Mouse (Mus musculus): Measurements from ENCODE around the gene Trmt2b.
"Not testable (repeated sequence)": the region's sequence is repeated elsewhere in the genome, so short reads cannot be mapped to it uniquely, and the experiment has no call there.

The Trmt2b gene

DNA sequence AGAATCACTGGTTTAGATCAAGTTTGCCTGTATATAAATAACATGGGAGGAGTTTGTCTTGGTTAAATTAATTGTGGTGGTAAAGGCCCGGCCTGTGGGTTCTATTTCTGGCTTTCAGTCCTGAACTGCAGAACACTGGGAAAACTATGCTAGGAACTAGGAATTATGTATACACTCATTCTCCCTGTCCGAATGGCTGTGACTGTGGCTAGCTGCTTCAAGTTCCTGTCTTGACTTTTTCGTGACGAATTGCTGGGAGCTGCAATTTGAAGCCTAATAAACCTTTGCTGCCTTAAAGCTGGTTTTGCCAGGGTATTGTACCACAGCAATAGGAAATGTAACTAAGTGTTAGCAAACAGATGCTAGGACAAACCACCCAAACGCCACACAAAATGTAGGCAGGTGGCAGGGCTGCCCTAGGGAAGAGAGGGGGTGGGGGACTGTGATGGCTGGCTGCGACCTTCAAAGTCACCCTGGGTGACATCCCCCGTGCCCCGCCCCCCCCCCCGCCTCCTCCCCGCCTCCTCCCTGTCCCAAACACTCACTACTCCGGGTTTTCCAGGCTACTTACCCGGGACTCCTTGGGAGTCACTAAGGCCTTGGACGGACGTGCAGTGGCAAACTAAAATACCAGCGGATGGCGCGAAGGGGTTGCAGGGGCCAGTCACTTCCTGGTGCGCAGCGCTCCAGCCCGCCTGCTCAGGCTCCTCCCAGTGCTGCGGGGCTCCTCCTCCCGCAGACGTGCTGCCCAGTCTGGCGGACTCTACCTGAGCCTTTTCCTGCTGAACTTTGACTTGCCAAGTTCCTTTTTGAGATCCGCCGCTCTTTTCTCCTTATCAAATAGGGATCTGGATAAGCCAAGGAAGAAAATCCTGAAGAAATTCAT lies at the start of gene Trmt2b:
Gene Trmt2b (minus strand): TSS at position 710 of the 886 bp plus-strand sequence.
- peak; percentile 64 to 74 for DNase-seq (ENCODE audit: low spot score in 2 of 2)

DNA sequence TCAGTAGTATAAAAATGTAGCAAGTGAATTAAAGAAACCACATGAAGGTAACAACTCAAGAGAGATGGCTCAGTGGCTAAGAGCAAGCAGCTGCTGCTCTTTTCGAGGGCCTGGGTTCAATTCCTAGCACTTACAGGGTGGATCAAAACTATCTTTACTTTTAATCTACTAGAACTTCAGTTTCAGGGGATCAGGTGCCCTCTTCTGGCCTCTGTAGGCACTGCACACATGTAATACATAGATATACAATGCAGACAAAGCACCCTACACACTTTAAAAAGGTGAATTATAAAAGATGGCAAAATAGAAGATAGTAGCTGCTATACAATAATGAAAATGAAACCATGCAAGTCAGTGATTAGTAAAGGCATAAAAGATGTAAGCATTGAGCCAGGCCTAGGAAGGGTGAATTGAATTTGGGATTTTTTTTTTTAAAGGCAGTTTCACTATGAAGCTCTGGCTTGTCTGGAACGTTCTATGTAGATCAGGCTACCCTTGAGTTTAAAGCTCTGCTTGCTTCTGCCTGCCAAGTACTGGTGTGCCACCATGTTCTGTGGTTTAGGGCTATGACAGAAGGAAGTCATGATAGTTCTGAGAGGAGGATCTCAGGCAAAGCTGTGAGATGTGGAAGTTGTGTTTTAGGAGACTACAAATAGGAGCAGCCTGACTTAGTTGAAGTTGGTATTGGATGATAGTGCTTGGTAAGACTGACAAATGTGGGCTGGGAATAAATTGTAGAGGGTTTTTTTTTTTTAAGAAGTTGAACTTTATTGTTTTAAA lies 42.6 kb upstream of the Trmt2b start:
- DNase-seq (ENCODE audit: low spot score in 2 of 2): peak; percentile 9 to 12

DNA sequence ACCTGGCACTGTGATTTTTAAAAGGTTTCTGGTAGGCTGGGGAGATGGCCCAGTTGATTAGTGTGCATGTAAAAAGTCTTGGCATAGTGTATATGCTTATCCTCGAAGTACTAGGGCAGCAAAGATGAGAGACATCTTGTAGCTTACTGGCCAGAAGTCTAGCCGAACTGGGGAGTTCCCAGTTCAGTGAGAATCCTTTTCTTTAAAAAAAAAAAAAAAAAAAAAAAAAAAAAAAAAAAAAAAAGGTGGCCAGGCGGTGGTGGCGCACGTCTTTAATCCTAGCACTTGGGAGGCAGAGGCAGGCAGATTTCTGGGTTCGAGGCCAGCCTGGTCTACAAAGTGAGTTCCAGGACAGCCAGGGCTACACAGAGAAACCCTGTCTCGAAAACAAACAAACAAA lies 34.4 kb upstream of the Trmt2b start:
- not testable (repeated sequence) for DNase-seq (ENCODE audit: low spot score in 2 of 2)

DNA sequence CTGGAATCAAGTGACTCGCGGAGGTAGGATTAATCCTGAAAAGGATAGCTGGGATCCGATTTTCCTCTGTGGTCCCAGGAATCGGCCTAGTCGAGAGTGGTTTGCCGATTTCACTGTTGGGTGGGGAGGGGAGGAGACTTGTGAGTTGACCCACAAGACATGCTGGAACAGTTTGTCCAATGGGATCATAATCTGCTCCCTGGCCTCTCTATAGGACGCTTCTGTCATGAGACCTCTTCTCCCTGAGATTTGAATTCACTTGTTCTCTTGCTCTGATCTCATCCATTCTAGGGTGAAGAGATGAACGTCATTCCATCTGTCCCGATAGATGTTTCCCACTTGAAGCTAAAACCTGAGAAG lies 31.5 kb upstream of the Trmt2b start:
- no peak for DNase-seq (ENCODE audit: low spot score in 2 of 2)

DNA sequence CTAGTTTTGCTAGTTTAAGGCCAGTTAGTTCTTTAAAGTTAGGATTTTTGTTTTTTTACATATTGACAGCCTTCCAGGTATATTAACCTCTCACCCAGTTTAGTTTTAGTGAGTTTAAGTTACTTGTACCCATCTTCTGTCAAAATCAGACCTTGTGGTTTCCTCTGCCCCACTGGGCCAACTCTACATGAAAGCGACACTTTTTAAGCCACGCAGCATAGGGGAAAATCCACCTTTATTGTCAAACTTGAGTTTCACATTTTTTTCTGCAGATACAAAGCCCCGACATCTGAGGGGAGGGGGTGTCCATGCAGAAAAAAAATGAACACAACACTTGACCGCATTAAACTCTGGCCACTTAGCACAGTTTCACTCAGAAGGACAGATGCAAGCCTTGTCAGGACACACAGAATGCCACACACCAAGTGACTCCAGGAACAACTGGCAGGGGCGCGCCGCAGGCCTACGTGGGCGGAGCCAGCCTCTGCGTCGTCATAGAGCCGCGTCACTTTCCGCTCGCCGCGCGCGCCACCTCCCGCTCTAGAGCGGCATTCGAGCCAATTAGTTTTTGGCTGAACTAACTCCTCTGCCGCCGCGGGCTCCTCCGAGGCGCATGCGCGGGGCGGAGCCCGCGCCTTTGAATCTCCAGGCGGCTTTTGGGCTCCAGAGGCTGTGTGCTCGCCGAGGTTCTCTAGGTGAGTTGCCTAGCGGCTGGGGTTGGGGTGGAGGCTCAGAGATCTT lies 30.9 kb upstream of the Trmt2b start, which contains the start of gene Cenpi:
Gene Cenpi (plus strand): TSS at position 551 of the 741 bp plus-strand sequence.
- peak; percentile 87 to 89 for DNase-seq (ENCODE audit: low spot score in 2 of 2)

DNA sequence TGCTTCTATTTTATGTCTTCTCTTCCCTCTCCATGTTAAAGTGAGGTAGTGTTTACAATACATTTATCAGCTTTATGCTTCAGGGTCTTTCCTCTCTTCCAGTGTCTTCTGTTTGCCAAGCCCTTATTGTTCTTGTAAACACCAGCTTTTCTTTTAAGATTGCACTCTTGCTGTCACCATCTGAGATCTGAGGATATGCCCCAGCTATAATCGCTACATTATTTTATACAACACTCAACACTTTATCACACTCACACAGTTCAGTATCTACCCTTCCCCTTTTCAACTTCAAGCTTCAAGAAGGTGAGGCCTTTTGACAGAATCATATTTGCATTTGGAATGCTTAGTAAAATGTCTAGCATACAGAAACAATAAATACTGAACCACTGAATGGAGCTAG lies 26.5 kb upstream of the Trmt2b start:
- no peak for DNase-seq (ENCODE audit: low spot score in 2 of 2)

DNA sequence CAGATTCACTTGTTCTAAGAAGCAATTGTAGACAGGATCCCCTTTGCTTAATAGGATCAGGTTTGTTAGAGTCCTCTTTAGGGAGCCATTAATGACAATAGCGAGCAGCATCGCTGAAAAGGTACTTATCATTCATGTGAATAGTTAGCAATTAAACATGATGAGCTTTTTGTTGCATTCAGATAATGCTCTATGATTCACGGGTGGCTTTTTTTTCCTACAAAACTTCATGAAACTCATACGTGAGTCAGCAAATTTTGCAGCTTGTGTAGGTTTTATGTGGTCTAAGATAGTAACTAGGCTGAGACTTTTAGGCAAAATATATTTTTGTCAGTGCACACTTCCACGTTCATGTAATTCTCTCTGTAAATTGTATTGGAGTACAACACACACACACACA lies 23.4 kb upstream of the Trmt2b start:
- DNase-seq (ENCODE audit: low spot score in 2 of 2): no peak

DNA sequence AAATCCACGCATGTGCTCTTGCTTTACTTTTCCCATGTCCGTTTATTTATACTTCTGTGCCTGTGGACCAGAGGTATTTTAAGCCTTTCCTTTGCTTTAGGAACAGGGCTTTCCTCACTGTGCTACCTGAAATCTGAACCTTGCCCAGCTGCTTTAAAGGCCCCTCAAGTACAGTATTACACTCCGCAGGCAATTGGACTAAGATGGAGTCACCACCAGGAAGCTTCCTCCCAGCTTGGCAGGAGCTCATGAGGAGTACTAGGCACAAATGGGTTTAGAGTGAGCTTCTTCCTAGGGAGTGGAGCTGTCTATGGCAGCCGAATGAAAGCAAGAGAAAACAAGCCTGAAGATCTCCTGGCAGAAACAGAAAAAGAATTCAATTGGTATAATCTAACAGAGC lies 20.4 kb upstream of the Trmt2b start:
- DNase-seq (ENCODE audit: low spot score in 2 of 2): no peak

DNA sequence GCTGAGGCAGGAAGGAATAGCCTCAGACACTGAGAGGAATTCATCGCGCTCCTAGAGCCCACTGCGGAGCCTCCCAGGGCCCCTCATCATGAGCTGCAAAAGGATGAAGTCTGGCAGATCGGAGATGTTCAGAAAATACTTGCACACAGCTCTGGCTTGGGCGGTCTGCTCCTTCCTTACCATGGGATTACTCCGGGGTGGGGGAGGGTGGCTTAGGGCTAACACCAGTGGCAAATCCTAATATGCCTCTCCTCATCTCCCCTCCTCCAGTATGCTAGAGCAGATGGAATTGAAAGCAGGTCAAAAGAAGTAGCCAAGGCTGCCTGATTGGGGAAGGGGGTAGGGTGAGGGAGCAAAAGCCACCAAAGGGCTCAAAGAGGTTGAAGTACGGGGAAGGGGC lies 20.0 kb upstream of the Trmt2b start:
- no peak for DNase-seq (ENCODE audit: low spot score in 2 of 2)

DNA sequence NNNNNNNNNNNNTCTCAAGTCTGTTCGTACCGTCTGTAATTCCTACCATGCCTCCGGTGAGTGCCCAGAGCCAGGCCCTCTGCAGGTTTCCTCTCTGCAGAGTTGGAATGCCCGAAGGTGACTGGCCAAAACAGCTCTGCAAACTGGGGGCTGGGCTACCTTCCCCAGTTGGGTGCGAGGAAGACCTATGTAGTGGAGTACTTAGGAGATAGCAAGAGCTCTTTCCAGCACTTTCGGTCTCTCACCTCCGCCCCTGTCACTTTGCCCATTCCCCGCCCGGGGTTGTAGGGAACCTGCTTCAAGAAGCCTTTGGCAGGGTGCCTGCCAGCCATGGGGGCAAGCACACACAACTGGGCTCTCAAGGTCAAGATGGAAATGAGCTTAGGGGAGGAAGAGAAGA lies 19.5 kb upstream of the Trmt2b start:
- no peak for DNase-seq (ENCODE audit: low spot score in 2 of 2)

DNA sequence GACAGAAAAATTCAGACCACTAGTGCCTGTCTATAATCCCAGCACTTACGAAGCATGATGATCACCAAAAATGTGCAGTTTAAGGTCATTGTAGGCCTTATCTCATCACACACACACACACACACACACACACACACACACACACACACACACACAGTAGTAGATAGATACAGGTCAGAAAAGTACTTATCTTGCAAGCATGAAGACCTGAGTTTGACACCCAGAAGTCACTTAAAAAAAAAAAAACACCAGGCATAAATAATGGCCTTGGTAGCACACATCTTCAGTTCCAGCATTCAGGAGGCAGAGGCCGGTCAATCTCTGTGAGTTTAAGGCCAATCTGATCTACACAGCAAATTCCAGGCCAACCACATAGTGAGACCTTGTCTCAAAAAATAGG lies 10.5 kb upstream of the Trmt2b start:
- no peak for DNase-seq (ENCODE audit: low spot score in 2 of 2)

DNA sequence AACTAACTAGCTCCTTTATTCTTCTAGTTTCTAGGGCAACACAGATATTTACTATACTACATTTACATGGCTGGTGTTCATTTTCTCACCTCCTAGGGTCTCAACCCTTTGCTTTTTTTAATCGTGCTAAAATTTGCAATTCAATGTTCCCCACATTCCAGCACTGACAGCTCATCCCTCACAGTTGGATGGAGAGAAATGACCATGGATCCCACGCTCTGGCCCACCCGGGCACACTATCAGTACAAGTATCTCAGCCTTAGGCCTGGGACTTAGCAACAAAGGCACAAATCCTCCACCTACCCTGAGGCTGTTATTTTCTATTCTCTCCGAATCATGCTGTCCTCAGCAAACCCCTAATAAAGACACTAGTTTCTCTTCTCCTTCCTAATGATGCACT lies 9.0 kb upstream of the Trmt2b start:
- no peak for DNase-seq (ENCODE audit: low spot score in 2 of 2)

DNA sequence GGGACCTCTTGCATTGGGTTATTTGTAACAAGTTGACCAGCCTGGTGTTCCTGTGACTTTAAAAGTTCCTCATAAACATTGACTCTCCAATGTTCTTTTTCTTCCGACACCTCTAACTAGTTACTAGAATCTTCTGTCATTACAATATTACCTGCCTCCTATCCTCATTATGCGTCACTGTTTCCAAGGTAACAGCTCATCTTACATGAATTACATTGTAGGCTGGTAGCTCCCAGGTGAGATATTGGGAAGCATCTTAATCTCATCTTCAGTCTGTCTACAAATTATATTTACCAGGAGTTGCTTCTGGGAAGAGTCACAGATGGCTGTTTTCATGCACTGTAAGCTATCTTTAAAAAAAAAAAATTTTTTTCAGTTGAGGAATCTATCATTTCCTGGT lies 8.3 kb upstream of the Trmt2b start:
- no peak for DNase-seq (ENCODE audit: low spot score in 2 of 2)

DNA sequence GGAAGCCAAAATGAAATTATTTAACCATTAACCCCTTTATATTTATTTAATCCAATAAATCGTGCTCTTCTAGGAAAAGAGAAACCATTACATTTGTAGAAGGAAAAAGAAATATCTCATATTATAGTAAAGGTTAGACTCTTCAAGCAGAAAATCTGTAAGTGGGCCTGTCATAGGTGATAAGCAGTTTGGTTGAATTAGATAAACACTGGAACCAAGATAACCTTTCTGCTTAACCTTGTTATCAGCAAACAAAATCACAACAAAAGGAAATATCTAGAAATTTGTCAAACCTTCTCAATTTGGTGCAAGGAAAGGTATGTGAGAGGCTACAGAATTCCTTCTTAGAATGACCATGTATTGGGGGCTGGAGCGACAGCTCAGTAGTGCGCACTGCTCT lies 3.7 kb upstream of the Trmt2b start:
- DNase-seq (ENCODE audit: low spot score in 2 of 2): no peak

DNA sequence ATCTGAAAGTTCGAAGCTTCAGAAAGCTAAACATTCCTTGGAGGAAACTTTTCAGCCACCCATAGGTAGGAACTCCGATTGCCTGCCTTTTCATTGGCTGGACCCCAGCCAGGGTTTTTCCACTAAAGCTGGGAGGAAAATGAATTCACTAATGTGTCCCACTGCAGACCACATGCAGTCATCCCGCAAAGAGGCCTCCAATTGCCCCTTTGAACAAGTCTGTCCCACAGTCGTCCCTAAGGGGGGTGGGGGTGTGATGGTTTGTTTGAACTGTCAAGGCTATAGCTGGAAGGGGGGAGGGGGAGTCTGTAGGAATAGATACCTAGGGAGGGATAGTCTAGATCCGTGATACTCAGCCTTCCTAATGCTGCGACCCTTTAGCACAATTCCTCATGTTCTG lies 1.1 kb downstream of the Trmt2b start:
- DNase-seq (ENCODE audit: low spot score in 2 of 2): peak in 1 of 2 experiments; percentile 2

DNA sequence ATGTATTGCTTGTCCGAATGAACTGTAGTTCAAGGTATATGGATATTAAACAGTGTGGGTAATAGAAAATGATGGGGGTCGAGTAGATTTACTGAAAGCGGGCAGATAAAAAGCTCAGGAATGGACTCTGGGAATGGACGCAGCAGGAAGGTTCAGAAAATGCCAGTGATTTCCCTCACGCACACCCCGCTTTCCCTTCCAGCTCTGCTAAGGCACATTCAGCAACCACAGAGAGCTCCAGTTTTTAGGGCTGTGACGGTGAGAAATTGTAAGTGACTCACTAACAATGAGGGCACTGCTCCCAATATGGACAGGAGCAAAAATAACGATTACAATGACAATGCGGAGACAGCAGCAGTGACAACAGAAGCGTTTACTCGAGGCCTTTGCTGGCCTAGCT lies 14.7 kb downstream of the Trmt2b start:
- no peak for DNase-seq (ENCODE audit: low spot score in 2 of 2)

DNA sequence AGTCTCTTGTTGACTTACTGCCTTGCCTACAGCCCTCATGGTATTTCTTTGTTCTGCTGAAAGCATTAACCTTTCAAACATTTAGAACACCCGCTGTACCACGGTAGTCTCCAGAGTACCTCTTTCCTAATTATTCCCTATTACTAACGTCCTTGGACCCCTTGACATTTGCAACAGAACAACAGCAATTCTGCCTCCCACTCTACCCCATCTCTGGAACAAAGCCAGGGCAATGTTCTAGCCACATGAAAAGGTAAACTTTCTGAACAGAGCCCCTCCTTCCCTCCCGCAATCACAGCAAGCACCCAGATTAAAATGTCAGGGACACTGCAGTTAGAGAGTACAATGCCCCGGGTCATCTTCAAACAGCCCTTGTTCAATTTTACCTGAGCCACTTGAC lies 15.6 kb downstream of the Trmt2b start:
- DNase-seq (ENCODE audit: low spot score in 2 of 2): no peak

DNA sequence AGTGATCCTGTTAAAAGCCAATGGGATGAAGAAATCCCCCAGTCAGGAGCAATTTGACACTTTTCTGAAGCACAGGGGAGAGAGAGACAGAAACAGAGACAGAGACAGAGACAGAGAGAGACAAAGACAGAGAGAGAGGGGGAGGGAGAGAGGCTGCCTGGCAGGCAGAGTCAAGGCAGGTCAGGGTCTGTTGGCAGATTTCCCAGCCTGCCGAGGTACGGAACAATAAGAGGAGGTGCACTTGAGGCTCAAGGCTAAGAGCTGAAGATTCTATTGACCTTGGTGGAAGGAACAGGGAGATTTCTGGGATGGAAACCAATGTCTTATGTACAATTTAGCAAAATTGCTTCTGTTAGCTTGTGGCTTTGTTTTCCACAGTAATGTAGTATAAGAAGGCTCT lies 28.6 kb downstream of the Trmt2b start:
- DNase-seq (ENCODE audit: low spot score in 2 of 2): no peak

DNA sequence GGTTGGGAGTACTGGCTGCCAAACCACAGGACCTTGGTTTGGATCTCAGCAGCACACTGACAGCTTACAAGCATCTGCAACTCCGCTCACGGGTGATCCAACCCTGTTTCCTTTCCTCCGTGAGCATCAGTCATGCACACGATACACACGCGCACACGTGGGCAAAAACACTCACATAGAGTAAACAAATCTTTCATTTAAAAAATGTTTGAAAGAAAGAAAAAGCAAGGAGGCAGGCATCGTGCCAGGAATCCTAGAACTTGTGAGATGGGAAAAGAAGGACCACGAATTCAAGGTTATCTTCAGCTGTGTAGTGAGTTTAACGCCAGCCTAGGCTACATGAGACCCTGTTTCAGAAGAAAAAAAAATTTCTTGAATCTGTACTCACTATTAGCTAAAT lies 30.8 kb downstream of the Trmt2b start:
- DNase-seq (ENCODE audit: low spot score in 2 of 2): no peak

DNA sequence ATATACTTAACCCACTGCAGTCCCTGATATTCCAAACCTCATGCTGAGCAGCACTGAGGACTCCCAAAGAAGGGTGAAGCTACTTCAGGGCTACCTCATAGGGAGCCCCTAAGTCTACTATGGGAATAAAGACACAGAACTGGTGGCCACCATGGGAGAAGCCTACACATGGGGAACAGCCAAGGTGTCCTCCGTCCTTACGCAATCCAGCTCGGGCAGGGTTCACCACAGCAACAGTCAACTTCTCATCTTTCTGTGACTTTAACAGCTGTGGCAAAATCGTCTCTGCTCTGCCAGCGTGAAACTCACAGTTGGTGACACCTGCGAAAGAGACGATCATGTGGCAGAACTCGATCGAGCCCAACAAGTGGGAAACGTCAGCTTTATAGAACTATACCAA lies 38.5 kb downstream of the Trmt2b start:
- DNase-seq (ENCODE audit: low spot score in 2 of 2): no peak

DNA sequence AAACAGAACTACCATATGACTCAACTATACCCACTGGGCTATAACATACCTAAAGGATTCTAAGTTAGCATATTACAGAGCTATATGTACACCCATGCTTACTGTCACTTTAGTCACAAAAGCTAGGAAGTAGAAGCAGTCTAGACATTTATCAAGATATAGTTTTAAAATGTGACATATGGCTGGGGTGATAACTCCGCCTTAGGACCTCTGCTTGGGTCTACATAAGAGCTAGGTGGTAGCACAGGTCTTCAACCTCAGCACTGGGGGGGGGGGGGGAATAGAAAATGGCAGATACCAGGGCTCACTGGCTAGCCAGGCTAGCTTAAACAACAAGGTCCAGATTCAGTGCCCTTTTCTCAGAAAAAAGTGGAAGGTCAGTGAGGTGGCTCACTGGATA lies 43.7 kb downstream of the Trmt2b start:
- no peak for DNase-seq (ENCODE audit: low spot score in 2 of 2)

DNA sequence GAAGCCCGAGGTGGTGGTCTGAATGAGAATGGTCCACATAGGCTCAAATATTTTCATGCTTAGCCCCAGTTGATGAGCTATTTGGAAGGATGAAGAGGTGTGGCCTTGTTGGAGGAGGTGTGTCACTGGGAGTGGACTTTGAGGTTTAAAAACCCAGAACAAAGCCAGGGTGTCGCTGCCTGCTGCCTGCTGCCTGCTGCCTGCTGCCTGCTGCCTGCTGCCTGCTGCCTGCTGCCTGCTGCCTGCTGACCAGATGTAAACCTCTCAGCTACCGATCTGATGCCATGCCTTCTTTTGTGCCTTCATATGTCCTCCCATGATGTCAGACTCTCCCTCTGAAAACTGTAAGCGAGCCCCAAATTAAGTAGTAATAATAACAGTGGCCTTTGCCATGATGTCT lies 54.9 kb downstream of the Trmt2b start, which contains the start of gene Nox1:
Gene Nox1 (minus strand): TSS at position 101 of the 400 bp plus-strand sequence.
- DNase-seq (ENCODE audit: low spot score in 2 of 2): no peak

Measured in spleen, postnatal 36 days (tissue).